In the genomic region with DNA sequence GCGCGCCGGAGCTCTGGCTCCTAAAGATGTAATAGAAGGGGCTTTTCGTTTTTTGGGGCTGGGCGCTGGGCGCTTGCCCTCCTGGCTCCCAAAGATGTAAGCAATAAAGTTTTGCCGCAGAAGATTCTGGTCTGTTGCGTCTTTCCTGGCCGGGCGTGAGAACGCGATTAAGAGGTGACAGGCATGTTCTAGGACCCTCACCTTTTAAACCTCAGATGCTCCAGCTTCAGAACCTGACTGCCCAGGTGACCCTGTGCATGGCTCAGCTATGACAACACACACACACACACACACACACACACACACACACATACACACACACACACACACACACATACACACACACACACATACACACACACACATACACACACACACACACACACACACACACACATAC, we compare ENCODE assay signal across 8 mouse cellular contexts.
DNase-seq lines count a peak whose midpoint lies in the region; ATAC-seq and TF ChIP-seq lines count a peak whose summit lies in the region.
"Not testable (repeated sequence)": the region's sequence is repeated elsewhere in the genome, so short reads cannot be mapped to it uniquely, and the experiment has no call there.

No protein-coding gene starts in this region.

- TF ChIP-seq POLR2A in cerebellum, adult 2 months (IDR thresholded peaks at IDR 0.05; ENCODE audit: borderline replicate concordance, insufficient read depth, low read length); limb, embryonic 14.5 days (IDR thresholded peaks at IDR 0.05; ENCODE audit: borderline replicate concordance, extremely low read depth, insufficient read depth, insufficient read length): not testable (repeated sequence)

- not testable (repeated sequence) for ATAC-seq in forebrain, embryonic 14.5 days; heart, postnatal 0 days (ENCODE audit: insufficient read depth, low read depth); intestine, postnatal 0 days; limb, embryonic 14.5 days (ENCODE audit: low FRiP score, low read depth); lung, embryonic 16.5 days (ENCODE audit: low read depth); neural tube, embryonic 12.5 days (ENCODE audit: low FRiP score, low read depth)

- H3K27me3 ChIP-seq in cerebellum, adult 2 months (ENCODE audit: control insufficient read depth, insufficient read depth, low read length); forebrain, embryonic 14.5 days (replicated peaks; ENCODE audit: control insufficient read depth, insufficient read depth, low read length); heart, postnatal 0 days (ENCODE audit: control insufficient read depth, insufficient read depth, low read length); intestine, postnatal 0 days (replicated peaks; ENCODE audit: control insufficient read depth, insufficient read depth, low read length); limb, embryonic 14.5 days (ENCODE audit: control insufficient read depth, insufficient read depth, low read length); lung, embryonic 16.5 days (ENCODE audit: control insufficient read depth, insufficient read depth, low read depth, low read length); neural tube, embryonic 12.5 days (replicated peaks): not testable (repeated sequence)

- not testable (repeated sequence) for H3K9me3 ChIP-seq in forebrain, embryonic 14.5 days (replicated peaks; ENCODE audit: control insufficient read depth, low read length); heart, postnatal 0 days (replicated peaks; ENCODE audit: control insufficient read depth, low read length); intestine, postnatal 0 days (ENCODE audit: control insufficient read depth); limb, embryonic 14.5 days (ENCODE audit: control insufficient read depth, low read length); lung, embryonic 16.5 days (ENCODE audit: control insufficient read depth, low read length); neural tube, embryonic 12.5 days

- H3K9ac ChIP-seq in forebrain, embryonic 14.5 days (ENCODE audit: low read length); heart, postnatal 0 days (replicated peaks; ENCODE audit: low read depth, low read length); intestine, postnatal 0 days (ENCODE audit: low read depth, low read length); limb, embryonic 14.5 days (ENCODE audit: low read depth, low read length, severe bottlenecking); lung, embryonic 16.5 days (ENCODE audit: low read length); neural tube, embryonic 12.5 days: not testable (repeated sequence)

- WGBS in cerebellum, adult 2 months = 12% methylated on average over 12 of the region's 12 CpGs
- WGBS in forebrain, embryonic 14.5 days = 28% methylated on average over 12 of the region's 12 CpGs
- 17% methylated on average over 8 of the region's 12 CpGs for WGBS in heart, postnatal 0 days
- WGBS in intestine, postnatal 0 days = 14% methylated on average over 12 of the region's 12 CpGs
- WGBS in limb, embryonic 14.5 days = 26% methylated on average over 11 of the region's 12 CpGs
- WGBS in lung, embryonic 16.5 days = 26% methylated on average over 7 of the region's 12 CpGs
- WGBS in neural tube, embryonic 12.5 days = 43% methylated on average over 12 of the region's 12 CpGs

- DNase-seq in cerebellum, adult 2 months = peak in 1 of 2 experiments; percentile 38
- DNase-seq in forebrain, embryonic 14.5 days (ENCODE audit: low spot score); heart, postnatal 0 days (ENCODE audit: low spot score); limb, embryonic 14.5 days (ENCODE audit: low spot score): not testable (repeated sequence)
- peak; percentile 22 for DNase-seq in thymus, postnatal 25 days

- TF ChIP-seq EP300 in heart, postnatal 0 days (IDR thresholded peaks at IDR 0.05; ENCODE audit: low read depth) = not testable (repeated sequence)

- H3K36me3 ChIP-seq in forebrain, embryonic 14.5 days (ENCODE audit: control insufficient read depth, insufficient read depth, low read length); heart, postnatal 0 days (replicated peaks; ENCODE audit: control insufficient read depth, insufficient read depth, low read length); intestine, postnatal 0 days (ENCODE audit: control insufficient read depth, insufficient read depth); limb, embryonic 14.5 days (ENCODE audit: control insufficient read depth, insufficient read depth, low read length); lung, embryonic 16.5 days (ENCODE audit: control insufficient read depth, insufficient read depth, low read length); neural tube, embryonic 12.5 days: not testable (repeated sequence)

- not testable (repeated sequence) for H3K4me1 ChIP-seq in cerebellum, adult 2 months (ENCODE audit: control insufficient read depth, insufficient read depth, low read length); heart, postnatal 0 days (ENCODE audit: control insufficient read depth, insufficient read depth); intestine, postnatal 0 days (replicated peaks; ENCODE audit: control insufficient read depth, insufficient read depth, low read length); limb, embryonic 14.5 days (ENCODE audit: control insufficient read depth, insufficient read depth, low read length); lung, embryonic 16.5 days (replicated peaks; ENCODE audit: control insufficient read depth, insufficient read depth, low read length)
- peaks cover 28% of the 10 kb centered on the region for H3K4me1 ChIP-seq in forebrain, embryonic 14.5 days (ENCODE audit: control insufficient read depth, insufficient read depth, low read length)
- peaks cover 48% of the 10 kb centered on the region for H3K4me1 ChIP-seq in neural tube, embryonic 12.5 days

- peak overlapping the region; percentile 45; the same call in 1 of the 2 replicates for H3K27ac ChIP-seq in cerebellum, adult 2 months (ENCODE audit: insufficient read depth, low read length)
- H3K27ac ChIP-seq in forebrain, embryonic 14.5 days (ENCODE audit: low read depth, low read length); intestine, postnatal 0 days (ENCODE audit: low read depth, low read length); limb, embryonic 14.5 days (replicated peaks; ENCODE audit: low read depth, low read length); lung, embryonic 16.5 days (ENCODE audit: low read length); neural tube, embryonic 12.5 days: not testable (repeated sequence)
- peak overlapping the region; percentile 61; the same call in 1 of the 2 replicates for H3K27ac ChIP-seq in heart, postnatal 0 days (ENCODE audit: low read depth)

- peak overlapping the region; percentile 65 for H3K4me3 ChIP-seq in cerebellum, adult 2 months (replicated peaks; ENCODE audit: insufficient read depth, low read depth, low read length)
- peak overlapping the region; percentile 16; the same call in 1 of the 2 replicates for H3K4me3 ChIP-seq in forebrain, embryonic 14.5 days (ENCODE audit: low read depth, low read length)
- H3K4me3 ChIP-seq in heart, postnatal 0 days (ENCODE audit: low read depth, low read length) = peak overlapping the region; percentile 24; the same call in 1 of the 2 replicates
- not testable (repeated sequence) for H3K4me3 ChIP-seq in intestine, postnatal 0 days (ENCODE audit: low read depth, low read length)
- peak overlapping the region; percentile 25 for H3K4me3 ChIP-seq in limb, embryonic 14.5 days (replicated peaks; ENCODE audit: low read length)
- H3K4me3 ChIP-seq in lung, embryonic 16.5 days (ENCODE audit: low read length) = peak overlapping the region; percentile 32
- H3K4me3 ChIP-seq in neural tube, embryonic 12.5 days = peak overlapping the region; percentile 18

- peak overlapping the region; percentile 39; the same call in 1 of the 2 replicates for H3K4me2 ChIP-seq in forebrain, embryonic 14.5 days (ENCODE audit: low read length)
- peak overlapping the region; percentile 44; the same call in 1 of the 2 replicates for H3K4me2 ChIP-seq in heart, postnatal 0 days (ENCODE audit: low read depth, low read length)
- peak overlapping the region; percentile 46 for H3K4me2 ChIP-seq in intestine, postnatal 0 days (replicated peaks; ENCODE audit: low read depth)
- H3K4me2 ChIP-seq in limb, embryonic 14.5 days (replicated peaks; ENCODE audit: low read depth, low read length, severe bottlenecking) = peak overlapping the region; percentile 35; the same call in 1 of the 2 replicates
- H3K4me2 ChIP-seq in lung, embryonic 16.5 days (ENCODE audit: low read depth, low read length) = peak overlapping the region; percentile 39
- H3K4me2 ChIP-seq in neural tube, embryonic 12.5 days (replicated peaks) = peak overlapping the region; percentile 51

- not testable (repeated sequence) for TF ChIP-seq CTCF in cerebellum, adult 2 months (IDR thresholded peaks at IDR 0.05; ENCODE audit: borderline replicate concordance, insufficient read depth, low read depth, low read length); heart, postnatal 0 days (IDR thresholded peaks at IDR 0.05; ENCODE audit: low read depth); intestine, postnatal 0 days (IDR thresholded peaks at IDR 0.05; ENCODE audit: low read depth)
